Mouse (Mus musculus) fat pad, adult 2 months (tissue): ENCODE measurements around the gene Zfp971.
"Not testable (repeated sequence)": the region's sequence is repeated elsewhere in the genome, so short reads cannot be mapped to it uniquely, and the experiment has no call there.

Experiments used
- DNase-seq: peaks from one replicate; pipeline ENCODE4 v3.0.0-alpha.2; 2011; ENCODE audit warnings: low read depth, low spot score; ENCODE audit errors: extremely low read depth

The Zfp971 gene

DNA sequence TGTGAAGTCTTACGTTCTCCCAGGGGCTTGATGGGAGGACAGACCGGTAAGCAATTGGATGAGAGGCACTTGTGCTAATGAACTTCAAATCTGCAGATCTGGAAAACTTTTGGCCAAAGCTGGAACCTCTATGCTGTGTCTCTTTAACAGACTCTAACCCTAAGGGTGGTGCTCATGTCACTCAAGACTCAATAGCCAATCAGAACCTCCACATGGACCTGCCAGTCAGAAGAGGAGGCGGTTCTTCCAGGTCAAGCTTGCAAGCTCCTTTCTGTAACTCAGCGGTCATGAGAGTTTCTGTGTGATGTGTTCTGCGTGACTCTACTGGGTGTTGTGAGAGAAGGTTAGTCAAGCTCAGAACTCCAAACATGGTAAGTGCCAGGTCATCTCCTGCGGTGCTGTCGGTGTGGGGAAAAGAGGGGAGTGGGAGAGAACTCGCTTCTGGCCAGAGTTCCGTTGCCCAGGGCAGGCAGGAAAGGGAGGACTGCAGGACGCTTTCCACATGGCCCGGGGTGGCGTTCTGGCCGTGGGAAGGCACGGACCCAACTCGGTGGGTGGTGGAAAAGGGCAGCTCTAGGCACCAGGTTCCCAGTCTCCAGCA lies at the start of gene Zfp971:
TSS of gene Zfp971 (plus strand) at position 274 of the 601 bp plus-strand sequence.
- DNase-seq = not testable (repeated sequence)

DNA sequence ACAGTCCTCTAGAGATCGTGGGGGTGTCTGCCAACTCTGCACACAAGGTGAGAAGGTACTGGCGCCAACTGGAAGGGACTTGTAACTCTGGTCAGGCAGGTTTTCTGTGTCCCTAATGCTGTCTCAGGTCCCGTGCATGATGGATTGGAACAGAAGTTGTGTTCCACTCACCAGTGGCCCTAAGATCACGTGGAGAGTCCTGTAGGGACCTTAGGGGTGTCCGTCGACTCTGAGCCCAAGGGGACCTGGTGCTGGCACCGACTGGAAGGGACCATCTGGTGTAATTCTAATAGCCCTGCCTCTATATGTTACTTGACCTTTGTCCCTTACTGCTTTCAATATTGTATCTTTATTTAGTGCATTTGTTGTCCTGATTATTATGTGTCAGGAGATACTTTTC lies 48.3 kb upstream of the Zfp971 start:
- not testable (repeated sequence) for DNase-seq

- not testable (repeated sequence) for DNase-seq
Observed at GRCm38 (mm10) chr2:178019486-178019885, 3.6 kb upstream of the Zfp971 start.

DNA sequence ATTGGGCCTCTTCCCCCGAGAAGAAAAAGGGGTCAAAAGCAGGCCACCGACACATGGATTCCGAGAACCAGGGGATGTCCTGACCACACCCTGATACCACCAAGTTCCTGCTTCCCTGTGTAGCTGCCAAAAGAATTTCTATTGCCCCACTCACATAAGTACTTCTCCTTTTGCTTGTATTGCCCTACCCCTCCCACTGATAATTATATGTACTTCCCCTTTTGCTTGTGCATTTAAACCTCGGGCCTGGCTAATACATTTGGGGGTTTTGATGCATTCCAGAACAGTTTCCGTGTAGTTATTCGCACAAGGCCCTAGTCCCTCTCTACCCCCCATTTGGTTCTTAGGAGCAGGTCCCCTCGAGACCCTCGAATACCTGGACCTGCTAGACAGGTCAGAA lies 2.3 kb upstream of the Zfp971 start:
- not testable (repeated sequence) for DNase-seq

- DNase-seq = not testable (repeated sequence)
Observed at GRCm38 (mm10) chr2:178023861-178024260, 777 bp downstream of the Zfp971 start.

DNA sequence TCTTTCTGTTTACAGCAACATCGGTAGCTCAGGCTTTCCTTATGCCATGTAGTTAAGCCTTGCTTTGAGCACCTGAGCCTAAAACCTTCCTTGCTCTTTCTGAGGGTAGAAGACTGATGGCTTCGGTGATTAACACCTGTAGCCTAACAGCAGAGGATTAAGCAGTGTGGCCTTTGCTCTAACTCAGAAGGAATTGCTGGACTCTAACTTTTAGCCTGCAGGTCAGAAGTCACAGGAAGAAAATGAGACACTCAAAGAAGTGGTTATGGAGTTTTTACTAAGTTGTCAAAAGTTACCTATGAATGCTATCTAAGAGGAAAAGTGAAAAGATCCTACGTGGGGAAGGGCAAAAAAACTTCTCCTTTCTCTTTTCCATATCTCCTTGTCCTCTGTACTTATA lies 4.5 kb downstream of the Zfp971 start:
- not testable (repeated sequence) for DNase-seq

DNA sequence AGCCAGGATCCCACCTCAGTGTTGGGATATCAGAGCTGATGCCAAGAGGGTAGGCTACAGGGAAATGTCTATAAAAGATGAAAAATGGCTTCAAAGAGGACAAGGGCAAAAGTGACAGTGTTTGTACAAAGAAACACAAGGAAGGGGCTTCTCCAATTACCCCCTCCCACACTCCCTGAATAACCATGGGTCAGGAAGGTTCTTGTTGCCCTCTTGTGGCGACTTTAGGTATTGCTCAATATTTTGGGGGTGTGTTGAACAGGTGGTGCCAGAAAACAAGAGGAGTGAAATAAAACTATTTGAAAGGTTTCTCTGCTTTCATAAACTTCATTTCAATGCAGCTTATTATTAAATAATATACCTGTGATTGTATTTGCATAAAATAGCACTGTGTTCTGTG lies 35.1 kb downstream of the Zfp971 start:
- DNase-seq = no peak

DNA sequence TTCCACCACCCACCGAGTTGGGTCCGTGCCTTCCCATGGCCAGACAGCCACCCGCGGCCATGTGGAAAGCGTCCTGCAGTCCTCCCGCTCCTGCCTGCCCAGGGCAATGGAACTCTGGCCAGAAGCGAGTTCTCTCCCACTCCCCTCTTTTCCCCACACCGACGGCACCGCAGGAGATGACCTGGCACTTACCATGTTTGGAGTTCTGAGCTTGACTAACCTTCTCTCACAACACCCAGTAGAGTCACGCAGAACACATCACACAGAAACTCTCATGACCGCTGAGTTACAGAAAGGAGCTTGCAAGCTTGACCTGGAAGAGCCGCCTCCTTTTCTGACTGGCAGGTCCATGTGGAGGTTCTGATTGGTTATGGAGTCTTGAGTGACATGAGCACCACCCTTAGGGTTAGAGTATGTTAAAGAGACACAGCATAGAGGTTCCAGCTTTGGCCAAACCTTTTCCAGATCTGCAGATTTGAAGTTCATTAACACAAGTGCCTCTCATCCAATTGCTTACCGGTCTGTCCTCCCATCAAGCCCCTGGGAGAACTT lies 55.2 kb downstream of the Zfp971 start, which contains the start of gene Zfp931:
TSS of gene Zfp931 (minus strand) at position 311 of the 552 bp plus-strand sequence.
- not testable (repeated sequence) for DNase-seq
